Mouse (Mus musculus) brain, embryonic 14.5 days (tissue): ENCODE measurements at regions not wholly inside any gene's neighbourhood (a gene's known extent, or its start where the extent isn't known, plus 50 kb on each side); places are given as distances from the start of the nearest gene placed in this dataset.

Experiments used
- CTCF ChIP-seq: fragments of 200-500 bp; IDR thresholded peaks from 2 replicates; pipeline ENCODE4 v1.5.1; 2012; ENCODE audit warnings: inconsistent platforms, mild to moderate bottlenecking, moderate library complexity, borderline replicate concordance; ENCODE audit not compliant: insufficient read depth, insufficient read length; ENCODE audit errors: extremely low read depth
- POLR2A ChIP-seq: fragments of 200-500 bp; IDR thresholded peaks from 2 replicates; pipeline ENCODE4 v1.6.1; 2012; ENCODE audit warnings: mild to moderate bottlenecking, inconsistent platforms, borderline replicate concordance; ENCODE audit not compliant: poor library complexity, insufficient read depth, insufficient read length, severe bottlenecking; ENCODE audit errors: extremely low read depth

- TF ChIP-seq CTCF (no peak), POLR2A (no peak)
Observed at GRCm38 (mm10) chr12:77107251-77107650, 130.7 kb upstream of the Fut8 start.
